Mouse (Mus musculus): Measurements from ENCODE around the gene Ccdc184. TPM values are rescaled to one million over a fixed set of nuclear protein-coding genes. Genes with fewer than 3 reads are reported as not detected.

The Ccdc184 gene
- polyA plus RNA-seq (2012; ENCODE audit: low replicate concordance): 0.30 and 0.68 TPM in 2 replicates

GRCm38 (mm10) chr15:98166963-98167644 is at the start of gene Ccdc184:
Ccdc184 (plus strand) TSS chr15:98167158.

GRCm38 (mm10) chr15:98165525-98165924 is 1.4 kb upstream of the Ccdc184 start, which contains the start of gene Asb8:
Asb8 (minus strand) TSS chr15:98165625.

GRCm38 (mm10) chr15:98195442-98195841 is 28.5 kb downstream of the Ccdc184 start, which contains the start of gene Olfr288:
Olfr288 (minus strand) TSS chr15:98195542.

Other genes starting within 250 kb of the Ccdc184 start
- gene Tmem106c, start 203.0 kb upstream of the Ccdc184 start, polyA plus RNA-seq (2012; ENCODE audit: low replicate concordance): 10.3 and 20.9 TPM in 2 replicates
- gene Col2a1, start 162.5 kb upstream of the Ccdc184 start, polyA plus RNA-seq (2012; ENCODE audit: low replicate concordance): 0.08 and 0.13 TPM in 2 replicates
- gene Pfkm, start 74.6 kb upstream of the Ccdc184 start, polyA plus RNA-seq (2012; ENCODE audit: low replicate concordance): 0.92 and 4.1 TPM in 2 replicates
- gene Senp1, start 73.4 kb upstream of the Ccdc184 start, polyA plus RNA-seq (2012; ENCODE audit: low replicate concordance): 13.0 and 14.5 TPM in 2 replicates
- 3.5 and 5.5 TPM in 2 replicates for gene Asb8, start 1.5 kb upstream of the Ccdc184 start, polyA plus RNA-seq (2012; ENCODE audit: low replicate concordance)
- not detected in 2 replicates for gene Olfr288, start 28.4 kb downstream of the Ccdc184 start, polyA plus RNA-seq (2012; ENCODE audit: low replicate concordance)
- gene Gm44579, start 53.8 kb downstream of the Ccdc184 start, polyA plus RNA-seq (2012; ENCODE audit: low replicate concordance): not detected in 2 replicates
- not detected in 2 replicates for gene Olfr287, start 53.9 kb downstream of the Ccdc184 start, polyA plus RNA-seq (2012; ENCODE audit: low replicate concordance)
- gene Olfr286, start 67.3 kb downstream of the Ccdc184 start, polyA plus RNA-seq (2012; ENCODE audit: low replicate concordance): not detected in 2 replicates
- gene H1fnt, start 90.1 kb downstream of the Ccdc184 start, polyA plus RNA-seq (2012; ENCODE audit: low replicate concordance): not detected in 2 replicates
- gene Zfp641, start 129.0 kb downstream of the Ccdc184 start, polyA plus RNA-seq (2012; ENCODE audit: low replicate concordance): not detected in 2 replicates
- gene Olfr285, start 150.2 kb downstream of the Ccdc184 start, polyA plus RNA-seq (2012; ENCODE audit: low replicate concordance): not detected in 2 replicates
- gene Olfr284, start 173.8 kb downstream of the Ccdc184 start, polyA plus RNA-seq (2012; ENCODE audit: low replicate concordance): not detected in 2 replicates
- gene Olfr283, start 213.8 kb downstream of the Ccdc184 start, polyA plus RNA-seq (2012; ENCODE audit: low replicate concordance): not detected in 2 replicates